Mouse (Mus musculus): ENCODE measurements around the gene Ptprb. TPM values are rescaled to one million over a fixed set of nuclear protein-coding genes. Genes with fewer than 3 reads are reported as not detected.

Ptprb gene
- 0.02 TPM for polyA plus RNA-seq (2012; fragmentation: generic; extraction: Trizol)
- long read RNA-seq, experiment 1: 0 reads
- long read RNA-seq, experiment 2, full-length matches to known transcripts: 4 of 5 reads
- long read RNA-seq, experiment 2, partial matches to known transcripts: 0 of 5 reads
- long read RNA-seq, experiment 2, other reads (novel, unspliced or antisense): 1 of 5 reads

- no peak within 1 kb of the TSS for H3K4me3 ChIP-seq (ENCODE audit: insufficient read depth, poor library complexity, severe bottlenecking)
- H3ac ChIP-seq (ENCODE audit: control insufficient read depth, insufficient read length, low read depth): no peak within 1 kb of the TSS
- no peaks in the 10 kb centered on the region for H3K79me3 ChIP-seq (ENCODE audit: low read depth)
- no peaks in the 10 kb centered on the region for H3K36me3 ChIP-seq (ENCODE audit: control insufficient read depth, insufficient read depth)
- no peaks in the 10 kb centered on the region for H3K79me2 ChIP-seq (ENCODE audit: control insufficient read depth, insufficient read depth)
- TF ChIP-seq FOSL1 (IDR thresholded peaks at IDR 0.05; ENCODE audit: insufficient read depth, low read length, poor library complexity, severe bottlenecking) (no peak), CTCF (IDR thresholded peaks at IDR 0.05; ENCODE audit: control insufficient read depth, insufficient read depth, insufficient read length) (no peak), CEBPB (IDR thresholded peaks at IDR 0.05; ENCODE audit: low read depth) (no peak), MYOD1 (IDR thresholded peaks at IDR 0.05; ENCODE audit: control insufficient read depth, insufficient read length, low read depth) (no peak)
- H3K27me3 ChIP-seq (ENCODE audit: control insufficient read depth, insufficient read depth, insufficient read length): no peaks in the 10 kb centered on the region
Measured at GRCm38 (mm10) chr10:116275280-116275679, at the start of gene Ptprb. Gene Ptprb, plus strand, starts transcription at chr10:116275523.

GRCm38 (mm10) chr10:116235299-116235698 lies 40.0 kb upstream of the Ptprb start:
- Histone ChIP-seq H3ac (ENCODE audit: control insufficient read depth, insufficient read length, low read depth) (no peak overlapping the region), H3K79me3 (ENCODE audit: low read depth) (no peaks in the 10 kb centered on the region), H3K36me3 (ENCODE audit: control insufficient read depth, insufficient read depth) (no peaks in the 10 kb centered on the region), H3K4me3 (ENCODE audit: insufficient read depth, poor library complexity, severe bottlenecking) (no peak overlapping the region), H3K27me3 (ENCODE audit: control insufficient read depth, insufficient read depth, insufficient read length) (no peaks in the 10 kb centered on the region), H3K79me2 (ENCODE audit: control insufficient read depth, insufficient read depth) (no peaks in the 10 kb centered on the region)
- TF ChIP-seq CEBPB (IDR thresholded peaks at IDR 0.05; ENCODE audit: low read depth) (no peak), MYOG (IDR thresholded peaks at IDR 0.05; ENCODE audit: control insufficient read depth, extremely low read depth, insufficient read length) (no peak), CTCF (IDR thresholded peaks at IDR 0.05; ENCODE audit: control insufficient read depth, insufficient read depth, insufficient read length) (no peak)

- no peaks in the 10 kb centered on the region for H3K79me2 ChIP-seq (ENCODE audit: control insufficient read depth, insufficient read depth)
- H3K4me3 ChIP-seq (ENCODE audit: insufficient read depth, poor library complexity, severe bottlenecking): no peak overlapping the region
- H3ac ChIP-seq (ENCODE audit: control insufficient read depth, insufficient read length, low read depth): no peak overlapping the region
- no peaks in the 10 kb centered on the region for H3K27me3 ChIP-seq (ENCODE audit: control insufficient read depth, insufficient read depth, insufficient read length)
- TF ChIP-seq MAX (IDR thresholded peaks at IDR 0.05): no peak
- TF ChIP-seq FOSL1 (IDR thresholded peaks at IDR 0.05; ENCODE audit: insufficient read depth, low read length, poor library complexity, severe bottlenecking): no peak
- TF ChIP-seq CEBPB (IDR thresholded peaks at IDR 0.05; ENCODE audit: low read depth): no peak
- no peak for TF ChIP-seq MYOG (IDR thresholded peaks at IDR 0.05; ENCODE audit: control insufficient read depth, extremely low read depth, insufficient read length)
- TF ChIP-seq CTCF (IDR thresholded peaks at IDR 0.05; ENCODE audit: control insufficient read depth, insufficient read depth, insufficient read length): no peak
- TF ChIP-seq MYOD1 (IDR thresholded peaks at IDR 0.05; ENCODE audit: control insufficient read depth, insufficient read length, low read depth): no peak
- no peak for TF ChIP-seq USF1 (IDR thresholded peaks at IDR 0.05; ENCODE audit: low read depth)
- H3K36me3 ChIP-seq (ENCODE audit: control insufficient read depth, insufficient read depth): no peaks in the 10 kb centered on the region
- H3K79me3 ChIP-seq (ENCODE audit: low read depth): no peaks in the 10 kb centered on the region
Measured at GRCm38 (mm10) chr10:116242200-116242599, 33.1 kb upstream of the Ptprb start.

GRCm38 (mm10) chr10:116243373-116243772 lies 31.9 kb upstream of the Ptprb start:
- Histone ChIP-seq H3ac (ENCODE audit: control insufficient read depth, insufficient read length, low read depth) (no peak overlapping the region), H3K36me3 (ENCODE audit: control insufficient read depth, insufficient read depth) (no peaks in the 10 kb centered on the region), H3K79me2 (ENCODE audit: control insufficient read depth, insufficient read depth) (no peaks in the 10 kb centered on the region), H3K79me3 (ENCODE audit: low read depth) (no peaks in the 10 kb centered on the region), H3K27me3 (ENCODE audit: control insufficient read depth, insufficient read depth, insufficient read length) (no peaks in the 10 kb centered on the region), H3K4me3 (ENCODE audit: insufficient read depth, poor library complexity, severe bottlenecking) (no peak overlapping the region)
- TF ChIP-seq CTCF (IDR thresholded peaks at IDR 0.05; ENCODE audit: control insufficient read depth, insufficient read depth, insufficient read length) (no peak), MAX (IDR thresholded peaks at IDR 0.05) (no peak), USF1 (IDR thresholded peaks at IDR 0.05; ENCODE audit: low read depth) (no peak), CEBPB (IDR thresholded peaks at IDR 0.05; ENCODE audit: low read depth) (no peak), FOSL1 (IDR thresholded peaks at IDR 0.05; ENCODE audit: insufficient read depth, low read length, poor library complexity, severe bottlenecking) (no peak), MYOD1 (IDR thresholded peaks at IDR 0.05; ENCODE audit: control insufficient read depth, insufficient read length, low read depth) (no peak), MYOG (IDR thresholded peaks at IDR 0.05; ENCODE audit: control insufficient read depth, extremely low read depth, insufficient read length) (no peak)

GRCm38 (mm10) chr10:116245632-116246031 lies 29.7 kb upstream of the Ptprb start:
- Histone ChIP-seq H3ac (ENCODE audit: control insufficient read depth, insufficient read length, low read depth) (no peak overlapping the region), H3K79me3 (ENCODE audit: low read depth) (no peaks in the 10 kb centered on the region), H3K79me2 (ENCODE audit: control insufficient read depth, insufficient read depth) (no peaks in the 10 kb centered on the region), H3K36me3 (ENCODE audit: control insufficient read depth, insufficient read depth) (no peaks in the 10 kb centered on the region), H3K27me3 (ENCODE audit: control insufficient read depth, insufficient read depth, insufficient read length) (no peaks in the 10 kb centered on the region), H3K4me3 (ENCODE audit: insufficient read depth, poor library complexity, severe bottlenecking) (no peak overlapping the region)
- TF ChIP-seq MYOG (IDR thresholded peaks at IDR 0.05; ENCODE audit: control insufficient read depth, extremely low read depth, insufficient read length): no peak
- TF ChIP-seq CTCF (IDR thresholded peaks at IDR 0.05; ENCODE audit: control insufficient read depth, insufficient read depth, insufficient read length): no peak
- no peak for TF ChIP-seq MAX (IDR thresholded peaks at IDR 0.05)
- no peak for TF ChIP-seq USF1 (IDR thresholded peaks at IDR 0.05; ENCODE audit: low read depth)
- no peak for TF ChIP-seq CEBPB (IDR thresholded peaks at IDR 0.05; ENCODE audit: low read depth)
- no peak for TF ChIP-seq MYOD1 (IDR thresholded peaks at IDR 0.05; ENCODE audit: control insufficient read depth, insufficient read length, low read depth)
- no peak for TF ChIP-seq FOSL1 (IDR thresholded peaks at IDR 0.05; ENCODE audit: insufficient read depth, low read length, poor library complexity, severe bottlenecking)

- no peak for TF ChIP-seq MYOD1 (IDR thresholded peaks at IDR 0.05; ENCODE audit: control insufficient read depth, insufficient read length, low read depth)
- no peak for TF ChIP-seq FOSL1 (IDR thresholded peaks at IDR 0.05; ENCODE audit: insufficient read depth, low read length, poor library complexity, severe bottlenecking)
- TF ChIP-seq CTCF (IDR thresholded peaks at IDR 0.05; ENCODE audit: control insufficient read depth, insufficient read depth, insufficient read length): no peak
- no peak for TF ChIP-seq MYOG (IDR thresholded peaks at IDR 0.05; ENCODE audit: control insufficient read depth, extremely low read depth, insufficient read length)
- TF ChIP-seq USF1 (IDR thresholded peaks at IDR 0.05; ENCODE audit: low read depth): no peak
- TF ChIP-seq MAX (IDR thresholded peaks at IDR 0.05): no peak
- TF ChIP-seq CEBPB (IDR thresholded peaks at IDR 0.05; ENCODE audit: low read depth): no peak
- no peaks in the 10 kb centered on the region for H3K79me3 ChIP-seq (ENCODE audit: low read depth)
- H3ac ChIP-seq (ENCODE audit: control insufficient read depth, insufficient read length, low read depth): no peak overlapping the region
- no peaks in the 10 kb centered on the region for H3K79me2 ChIP-seq (ENCODE audit: control insufficient read depth, insufficient read depth)
- H3K36me3 ChIP-seq (ENCODE audit: control insufficient read depth, insufficient read depth): no peaks in the 10 kb centered on the region
- H3K27me3 ChIP-seq (ENCODE audit: control insufficient read depth, insufficient read depth, insufficient read length): no peaks in the 10 kb centered on the region
- no peak overlapping the region for H3K4me3 ChIP-seq (ENCODE audit: insufficient read depth, poor library complexity, severe bottlenecking)
Measured at GRCm38 (mm10) chr10:116252668-116253067, 22.7 kb upstream of the Ptprb start.
